Mouse (Mus musculus) lung, embryonic 14.5 days (tissue): ENCODE data around the gene Mras. TPM values are rescaled to one million over a fixed set of nuclear protein-coding genes. Genes with fewer than 3 reads are reported as not detected.
A peak's percentile ranks its signal among the peaks of the same experiment; 100 is the strongest.

ENCODE experiments used
- ATAC-seq: fragments of 200-750 bp; cut with Nextera tagmentation; 2 replicates; pipeline ENCODE4 v1.8.0; 2017; ENCODE audit warnings: mild to moderate bottlenecking, moderate TSS enrichment, moderate library complexity; ENCODE audit not compliant: insufficient read depth
- DNase-seq: peaks from one replicate; pipeline ENCODE4 v3.0.0-alpha.2; 2015
- H3K27ac ChIP-seq: fragments of 300-500 bp; sonication (generic); 2 replicates; pipeline ENCODE4 v1.5.1; 2014; ENCODE audit warnings: low read depth, mild to moderate bottlenecking, moderate library complexity
- H3K27me3 ChIP-seq: fragments of 300-500 bp; sonication (generic); 2 replicates; pipeline ENCODE4 v1.6.1; 2014; ENCODE audit warnings: low read length, control low read depth; ENCODE audit not compliant: insufficient read depth
- H3K36me3 ChIP-seq: fragments of 300-500 bp; sonication (generic); 2 replicates; pipeline ENCODE4 v1.6.1; 2014; ENCODE audit warnings: control low read depth; ENCODE audit not compliant: insufficient read depth
- H3K4me1 ChIP-seq: fragments of 300-500 bp; sonication (generic); 2 replicates; pipeline ENCODE4 v1.6.1; 2014; ENCODE audit warnings: antibody characterized with exemption, control low read depth; ENCODE audit not compliant: insufficient read depth
- H3K4me2 ChIP-seq: fragments of 300-500 bp; sonication (generic); 2 replicates; pipeline ENCODE4 v1.6.1; 2014; ENCODE audit warnings: mild to moderate bottlenecking
- H3K4me3 ChIP-seq: fragments of 300-500 bp; sonication (generic); 2 replicates; pipeline ENCODE4 v1.5.1; 2014; ENCODE audit warnings: low read depth, low read length
- H3K9ac ChIP-seq: fragments of 300-500 bp; sonication (generic); 2 replicates; pipeline ENCODE4 v1.6.1; 2014
- H3K9me3 ChIP-seq: fragments of 300-500 bp; sonication (generic); 2 replicates; pipeline ENCODE4 v1.6.1; 2016; ENCODE audit warnings: low read depth, low read length, control low read depth
- CTCF ChIP-seq: IDR thresholded peaks from 2 replicates; pipeline ENCODE4 v1.5.1; 2016; ENCODE audit warnings: antibody characterized with exemption, low read depth
- WGBS: fragments of 180-500 bp; shearing (Covaris S2); extraction: QIAGEN DNeasy Blood & Tissue Kit; methylation state at CpG from one replicate; pipeline ENCODE4 v1.1.7; 2014; 5-methylcytosine and 5-hydroxymethylcytosine counted together
- polyA plus RNA-seq: library from polyadenylated mRNA; unstranded; fragments of >200 nt; fragmentation: Nextera tagmentation; extraction: Ambion mirVana; gene quantifications from 2 replicates; pipeline ENCODE4 v1.2.1, GENCODE M21; 2014

The Mras gene
- polyA plus RNA-seq, 1 experiment from 2014 or later: 12.2 TPM

DNA sequence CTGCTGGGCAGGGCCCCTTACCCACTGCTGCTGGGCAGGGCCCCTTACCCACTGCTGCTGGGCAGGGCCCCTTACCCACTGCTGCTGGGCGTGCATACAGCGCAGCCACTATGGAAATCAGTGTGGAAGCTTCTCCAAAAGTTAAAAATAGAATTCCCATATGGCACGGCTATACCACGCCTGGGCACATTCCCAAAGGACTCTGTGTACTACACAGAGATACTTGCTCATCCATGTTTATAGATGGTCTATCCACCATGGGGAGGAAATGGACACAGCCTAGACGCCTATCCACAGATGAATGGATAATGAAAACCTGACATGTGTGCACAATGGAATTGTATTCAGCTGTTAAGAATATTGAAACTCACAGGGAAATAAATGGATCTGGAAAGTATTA is 3.8 kb upstream of the Mras start:
- Histone ChIP-seq H3K27ac (no peak overlapping the region), H3K27me3 (peaks cover 18% of the 10 kb centered on the region; the same call in 1 of the 2 replicates), H3K4me2 (no peak overlapping the region), H3K4me1 (0 out of 2 replicates have a peak, but pooled peaks cover 3% of the 10 kb centered on the region), H3K36me3 (no peaks in the 10 kb centered on the region), H3K4me3 (no peak overlapping the region), H3K9me3 (no peaks in the 10 kb centered on the region), H3K9ac (no peak overlapping the region)
- TF ChIP-seq CTCF: no peak
- DNase-seq: no peak
- WGBS: 68% methylated on average over 5 of the region's 5 CpGs
- no peak for ATAC-seq

DNA sequence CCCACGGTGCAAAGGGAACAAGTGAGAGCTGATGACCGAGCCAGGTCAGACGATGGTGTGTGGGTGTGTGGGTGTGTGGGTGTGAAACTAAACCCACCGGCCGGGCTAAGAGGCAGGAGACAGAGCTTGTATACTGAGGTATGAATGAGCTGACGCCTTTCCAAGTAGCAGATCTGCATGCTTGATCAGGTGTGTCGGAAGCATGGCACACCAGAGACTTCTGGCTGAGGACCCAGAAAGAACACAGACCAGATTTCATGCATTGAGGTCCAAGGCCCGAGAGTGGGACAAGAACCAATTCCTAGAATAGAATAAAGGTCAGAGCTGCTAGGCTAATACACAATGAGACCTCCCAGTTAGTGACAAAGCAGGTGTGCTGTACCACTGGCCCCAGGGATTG is 1.9 kb upstream of the Mras start:
- 0 out of 2 replicates have a peak, but pooled peaks cover 3% of the 10 kb centered on the region for H3K4me1 ChIP-seq
- 65% methylated on average over 8 of the region's 8 CpGs for WGBS
- H3K9me3 ChIP-seq: no peaks in the 10 kb centered on the region
- H3K27me3 ChIP-seq: peaks cover 18% of the 10 kb centered on the region; the same call in 1 of the 2 replicates
- no peaks in the 10 kb centered on the region for H3K36me3 ChIP-seq
- H3K4me3 ChIP-seq: no peak overlapping the region
- no peak overlapping the region for H3K27ac ChIP-seq
- ATAC-seq (no peak), DNase-seq (no peak)
- TF ChIP-seq CTCF: no peak
- no peak overlapping the region for H3K4me2 ChIP-seq
- no peak overlapping the region for H3K9ac ChIP-seq

DNA sequence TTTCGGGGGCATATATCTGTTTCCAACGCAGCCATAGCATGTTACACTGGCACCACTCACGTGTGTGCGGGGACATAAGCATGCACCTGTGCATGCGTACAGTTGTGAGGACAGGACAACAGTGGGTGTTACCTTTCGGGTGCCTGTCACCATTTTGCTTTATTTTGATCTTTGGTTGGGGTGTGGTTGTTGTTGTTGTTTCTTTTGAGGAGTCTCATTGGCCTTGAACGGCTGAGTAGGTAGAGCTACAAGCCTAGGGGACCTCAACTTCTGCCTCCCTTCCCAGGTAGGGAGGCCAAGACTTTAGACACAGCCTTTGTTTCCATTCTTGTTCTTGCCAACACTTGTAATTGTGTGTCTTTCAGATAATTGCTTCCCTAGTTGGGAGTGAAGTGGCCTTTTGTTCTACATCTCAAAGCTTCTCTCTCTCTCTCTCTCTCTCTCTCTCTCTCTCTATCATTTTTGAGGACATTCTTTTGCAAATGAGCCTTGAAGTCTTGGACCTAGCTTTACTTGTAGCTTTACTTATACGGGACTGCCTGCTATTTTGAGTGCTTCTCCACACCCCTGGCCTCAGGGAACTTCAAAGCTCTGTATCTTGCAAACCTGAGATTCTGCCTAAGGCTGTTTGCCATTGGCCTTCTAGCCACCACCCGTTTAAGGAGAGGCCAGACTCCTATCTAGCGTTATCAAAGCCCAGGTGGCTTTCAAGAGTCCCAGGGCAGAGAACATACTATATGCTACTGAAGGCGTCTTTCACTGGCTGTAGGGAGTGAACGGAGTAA is 792 bp upstream of the Mras start:
- ATAC-seq (no peak), DNase-seq (no peak)
- H3K9ac ChIP-seq: no peak overlapping the region
- no peak overlapping the region for H3K4me2 ChIP-seq
- 63% methylated on average over 12 of the region's 12 CpGs for WGBS
- H3K27ac ChIP-seq: no peak overlapping the region
- no peak overlapping the region for H3K4me3 ChIP-seq
- H3K9me3 ChIP-seq: no peaks in the 10 kb centered on the region
- H3K36me3 ChIP-seq: no peaks in the 10 kb centered on the region
- H3K27me3 ChIP-seq: peaks cover 18% of the 10 kb centered on the region; the same call in 1 of the 2 replicates
- TF ChIP-seq CTCF: no peak
- H3K4me1 ChIP-seq: 0 out of 2 replicates have a peak, but pooled peaks cover 3% of the 10 kb centered on the region

DNA sequence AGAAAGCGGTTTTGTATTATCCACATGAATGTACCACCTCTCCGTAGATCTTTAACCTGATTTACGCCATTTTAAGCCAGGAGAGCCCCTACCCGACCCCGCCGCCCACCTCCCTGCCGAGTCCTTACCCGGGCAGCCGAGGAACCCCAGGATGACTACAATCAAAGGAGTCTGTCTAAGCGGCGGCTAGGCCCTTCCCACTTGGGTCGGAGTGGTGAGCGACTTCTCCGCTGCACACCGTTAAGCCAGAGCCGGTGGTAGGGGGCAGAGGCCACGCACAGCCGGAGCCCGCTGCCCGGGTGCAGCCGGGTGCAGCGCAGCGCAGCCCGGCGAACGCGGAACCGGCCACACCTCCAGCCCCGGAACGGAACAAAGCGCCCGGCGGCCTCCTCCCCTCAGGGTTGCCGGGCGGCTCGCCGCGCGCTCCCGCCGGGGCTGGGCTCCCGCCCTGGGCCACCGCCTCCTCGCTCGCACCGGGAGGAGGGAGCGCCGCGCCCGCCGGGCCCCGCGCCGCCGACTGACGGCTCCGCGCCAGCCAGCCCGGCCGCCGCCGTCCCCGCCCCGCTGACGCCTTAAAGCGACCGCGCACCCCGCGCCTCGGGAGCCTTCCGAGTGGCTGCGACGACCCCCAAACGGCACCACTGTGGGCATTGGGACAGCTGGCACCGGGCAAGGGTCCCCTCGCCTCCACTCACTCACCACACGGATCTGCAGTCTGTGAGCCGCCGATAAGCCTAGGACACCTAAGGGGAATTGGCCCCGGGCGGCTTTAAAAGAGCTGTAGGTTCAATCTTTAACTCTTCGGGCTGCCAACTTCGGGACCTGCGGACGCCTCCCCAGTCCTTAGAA is 775 bp downstream of the Mras start:
- peaks cover 18% of the 10 kb centered on the region; the same call in 1 of the 2 replicates for H3K27me3 ChIP-seq
- H3K4me2 ChIP-seq: peak overlapping the region; percentile 91
- peak overlapping the region; percentile 30; the same call in 1 of the 2 replicates for H3K27ac ChIP-seq
- 0 out of 2 replicates have a peak, but pooled peaks cover 3% of the 10 kb centered on the region for H3K4me1 ChIP-seq
- ATAC-seq (peak; percentile 73), DNase-seq (peak; percentile 74)
- WGBS: under 1% methylated on average over 66 of the region's 86 CpGs
- H3K9ac ChIP-seq: peak overlapping the region; percentile 70
- H3K4me3 ChIP-seq: peak overlapping the region; percentile 70
- TF ChIP-seq CTCF: no peak
- no peaks in the 10 kb centered on the region for H3K9me3 ChIP-seq
- no peaks in the 10 kb centered on the region for H3K36me3 ChIP-seq

DNA sequence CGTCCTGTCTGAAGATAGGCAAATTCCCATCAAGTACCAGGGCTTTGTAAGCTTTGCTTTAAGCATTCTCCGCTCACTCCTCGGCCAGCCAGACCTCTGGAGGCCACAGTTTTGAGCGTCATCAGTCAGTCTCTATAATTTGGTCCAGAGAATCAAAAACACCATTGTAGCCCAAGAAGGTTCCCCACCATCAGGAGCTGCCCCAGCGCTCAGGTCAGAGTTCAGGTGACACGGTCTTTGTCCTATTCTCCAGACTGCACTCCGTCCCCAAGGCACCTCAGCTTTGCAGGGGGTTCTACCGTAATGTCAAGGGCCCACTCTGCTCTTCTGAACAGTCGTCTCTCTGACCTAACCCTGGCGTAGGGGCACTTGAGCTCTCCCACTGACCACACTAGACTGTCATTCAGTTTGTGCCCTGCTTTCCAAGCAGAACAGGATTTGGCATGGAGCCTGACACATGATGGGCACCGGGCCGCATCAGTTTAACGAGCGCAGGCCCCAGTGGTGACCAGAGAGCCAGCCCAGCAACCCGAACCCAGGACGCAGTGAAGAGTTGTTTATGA is 1.5 kb downstream of the Mras start:
- WGBS: 17% methylated on average over 16 of the region's 16 CpGs
- TF ChIP-seq CTCF: no peak
- Histone ChIP-seq H3K4me2 (peak overlapping the region; percentile 91), H3K9me3 (no peaks in the 10 kb centered on the region), H3K4me1 (0 out of 2 replicates have a peak, but pooled peaks cover 3% of the 10 kb centered on the region), H3K27me3 (peaks cover 18% of the 10 kb centered on the region; the same call in 1 of the 2 replicates), H3K27ac (0 out of 2 replicates have a peak overlapping the region, but pooled peaks have one; percentile 30), H3K4me3 (peak overlapping the region; percentile 70), H3K9ac (peak overlapping the region; percentile 70), H3K36me3 (no peaks in the 10 kb centered on the region)
- DNase-seq (peak; percentile 49), ATAC-seq (peak; percentile 42)

DNA sequence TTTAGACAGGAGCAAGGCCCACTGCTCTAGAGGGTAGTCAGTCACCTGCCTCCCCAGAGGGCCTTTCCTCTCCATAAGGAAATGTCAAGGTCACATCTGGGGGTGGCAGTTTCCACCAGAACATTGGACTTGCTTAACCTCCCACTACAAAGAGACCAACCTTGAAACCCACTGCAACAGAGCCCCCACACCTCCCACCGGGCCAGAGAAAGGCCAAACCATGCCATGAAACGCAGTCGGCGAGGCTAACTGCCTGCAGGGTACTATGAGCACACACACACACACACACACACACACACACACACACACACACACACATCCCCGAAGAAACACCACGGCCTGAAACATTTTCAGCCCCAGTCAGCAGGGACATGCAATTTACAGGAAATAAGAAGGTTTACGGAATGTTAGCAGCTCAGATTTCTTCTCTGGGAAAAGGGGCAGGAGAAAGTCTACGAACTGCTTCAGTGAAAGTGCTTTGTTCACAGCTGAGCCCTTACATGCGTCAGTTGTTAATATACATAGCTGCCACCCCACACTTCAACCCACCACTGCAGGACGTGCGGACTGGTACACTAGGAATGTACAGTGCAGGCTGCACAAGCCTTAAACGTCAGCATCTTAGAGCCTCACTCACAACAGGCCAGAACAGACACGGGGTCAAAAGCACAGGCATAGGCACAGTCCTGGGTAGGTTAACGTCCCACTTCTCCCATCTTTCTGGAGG is 2.1 kb downstream of the Mras start:
- Histone ChIP-seq H3K9me3 (no peaks in the 10 kb centered on the region), H3K4me1 (0 out of 2 replicates have a peak, but pooled peaks cover 3% of the 10 kb centered on the region), H3K4me3 (peak overlapping the region; percentile 70), H3K4me2 (peak overlapping the region; percentile 91), H3K27me3 (peaks cover 18% of the 10 kb centered on the region; the same call in 1 of the 2 replicates), H3K27ac (0 out of 2 replicates have a peak overlapping the region, but pooled peaks have one; percentile 18), H3K9ac (peak overlapping the region; percentile 70), H3K36me3 (no peaks in the 10 kb centered on the region)
- TF ChIP-seq CTCF: no peak
- WGBS: 26% methylated on average over 14 of the region's 14 CpGs
- DNase-seq: peak; percentile 51
- ATAC-seq: peak; percentile 60
